Mouse (Mus musculus): ENCODE data around the gene Brca2. TPM values are rescaled to one million over a fixed set of nuclear protein-coding genes. Genes with fewer than 3 reads are reported as not detected.
"Not testable (repeated sequence)": the region's sequence is repeated elsewhere in the genome, so short reads cannot be mapped to it uniquely, and the experiment has no call there.

Gene Brca2
- total and polyA plus RNA-seq, 3 experiments, result 13.8 to 24.0 (median 17.1) TPM

DNA sequence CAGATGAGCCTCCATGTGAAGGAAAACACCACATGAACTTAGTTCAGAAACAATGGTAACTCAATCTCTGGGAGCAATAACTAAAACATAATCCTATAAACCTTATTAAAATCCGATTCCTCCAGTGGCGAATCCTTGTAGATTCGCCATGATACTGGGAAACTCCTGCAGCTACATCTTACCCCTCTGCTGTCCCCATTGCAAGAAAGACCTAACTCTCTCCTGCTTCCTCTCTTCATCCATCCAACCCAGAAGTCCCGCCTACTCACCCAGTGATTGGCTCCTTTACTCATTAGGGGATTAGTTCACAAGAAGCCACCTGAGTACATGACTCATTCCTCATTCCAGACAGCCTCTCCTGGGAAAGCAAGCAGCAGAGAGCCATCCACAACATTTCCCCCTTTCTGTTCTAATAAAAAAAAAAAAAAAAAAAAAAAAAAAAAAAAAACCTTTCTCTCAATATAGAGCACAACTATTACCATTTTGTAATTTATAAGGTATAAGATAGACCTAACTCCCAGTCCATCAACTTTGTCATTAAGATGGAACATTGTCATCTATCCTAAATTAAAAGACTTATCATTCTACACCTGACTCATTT is 30.8 kb upstream of the Brca2 start:
- Histone ChIP-seq H3K4me3 (replicated peaks in 1 of 3; ENCODE audit: low read depth in 2 of 3, low read length in 2 of 3, poor library complexity in 1 of 3) (peak overlapping the region; percentile 46 to 58 (median 56)), H3K9ac (ENCODE audit: insufficient read depth, low read depth) (peak overlapping the region; percentile 66), H3K4me2 (ENCODE audit: insufficient read depth, low read depth, poor library complexity, severe bottlenecking) (peak overlapping the region; percentile 91; the same call in 1 of the 2 replicates)
- peak; percentile 16 for DNase-seq (ENCODE audit: extremely low read depth)
- H3K9me3 ChIP-seq (replicated peaks; ENCODE audit: low read length); H3K36me3 ChIP-seq (replicated peaks in 1 of 2; ENCODE audit: control insufficient read depth in 1 of 2, insufficient read depth in 1 of 2, low read length in 1 of 2); H3K4me1 ChIP-seq (ENCODE audit: control insufficient read depth in 1 of 2, insufficient read depth in 2 of 2); dilution Hi-C loops (cut with MboI; ENCODE audit: extremely low pct_ligation_motif_present, extremely low pct_unique_long_range_greater_than_20kb, low sequenced_read_pairs); in situ Hi-C loops (cut with MboI; ENCODE audit: low pct_ligation_motif_present, low pct_unique_long_range_greater_than_20kb, low sequenced_read_pairs); H3K27ac ChIP-seq (ENCODE audit: insufficient read depth, low read depth); H3K27me3 ChIP-seq (replicated peaks); H3K79me2 ChIP-seq (replicated peaks; ENCODE audit: control insufficient read depth, extremely low read depth, insufficient read depth, poor library complexity, severe bottlenecking): not testable (repeated sequence)
- TF ChIP-seq TBP (conservative IDR thresholded peaks at IDR 0.05; ENCODE audit: low read depth, low read length) (peak; percentile 84), TCF12 (IDR thresholded peaks at IDR 0.05; ENCODE audit: low read depth, low read length) (peak; percentile 52; the same call in 1 of the 2 replicates), IRF4 (IDR thresholded peaks at IDR 0.05; ENCODE audit: low read depth, low read length) (0 out of 2 replicates have a peak, but pooled peaks have one; percentile 15), ELF1 (IDR thresholded peaks at IDR 0.05; ENCODE audit: low read depth, low read length) (0 out of 2 replicates have a peak, but pooled peaks have one; percentile 14), ZNF384 (IDR thresholded peaks at IDR 0.05; ENCODE audit: low read depth, low read length) (peak; percentile 73), KAT2A (IDR thresholded peaks at IDR 0.05; ENCODE audit: insufficient replicate concordance, low read length) (0 out of 2 replicates have a peak, but pooled peaks have one; percentile 13), NELFE (IDR thresholded peaks at IDR 0.05; ENCODE audit: low read depth, low read length) (peak; percentile 50; the same call in 1 of the 2 replicates), POLR2A (IDR thresholded peaks at IDR 0.05; ENCODE audit: low read depth, low read length) (peak; percentile 52; the same call in 1 of the 2 replicates)

DNA sequence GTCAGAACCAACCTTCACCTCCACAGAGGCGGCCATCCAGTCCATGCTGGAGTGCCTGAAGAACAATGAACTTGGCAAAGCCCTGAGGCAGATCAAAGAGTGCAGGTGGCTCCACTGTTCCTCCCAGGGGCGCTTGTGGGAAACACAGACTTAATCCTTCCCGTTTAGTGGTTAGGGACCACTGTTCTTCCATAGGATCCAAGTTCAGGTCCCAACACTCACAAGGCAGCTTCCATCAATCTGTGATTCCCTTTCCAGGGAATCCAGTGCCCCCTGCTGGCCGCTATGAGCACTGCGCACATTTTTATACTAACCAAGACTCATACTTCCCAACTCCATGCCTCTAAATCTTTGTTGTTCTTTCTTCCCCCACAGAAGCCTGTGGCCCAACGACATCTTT is 26.6 kb upstream of the Brca2 start:
- Histone ChIP-seq H3K79me2 (replicated peaks; ENCODE audit: control insufficient read depth, extremely low read depth, insufficient read depth, poor library complexity, severe bottlenecking) (no peaks in the 10 kb centered on the region), H3K4me3 (replicated peaks in 1 of 3; ENCODE audit: low read depth in 2 of 3, low read length in 2 of 3, poor library complexity in 1 of 3) (no peak overlapping the region), H3K4me1 (ENCODE audit: control insufficient read depth in 1 of 2, insufficient read depth in 2 of 2) (peaks cover 0 to 4% of the 10 kb centered on the region in 2 experiments; a peak in 2 of 4 replicates), H3K9ac (ENCODE audit: insufficient read depth, low read depth) (no peak overlapping the region), H3K36me3 (replicated peaks in 1 of 2; ENCODE audit: control insufficient read depth in 1 of 2, insufficient read depth in 1 of 2, low read length in 1 of 2) (no peaks in the 10 kb centered on the region), H3K4me2 (ENCODE audit: insufficient read depth, low read depth, poor library complexity, severe bottlenecking) (no peak overlapping the region), H3K27ac (ENCODE audit: insufficient read depth, low read depth) (no peak overlapping the region), H3K9me3 (replicated peaks; ENCODE audit: low read length) (no peaks in the 10 kb centered on the region), H3K27me3 (replicated peaks) (no peaks in the 10 kb centered on the region)
- TF ChIP-seq MAFK (IDR thresholded peaks at IDR 0.05; ENCODE audit: insufficient replicate concordance, low read length) (no peak), RAD21 (IDR thresholded peaks at IDR 0.05; ENCODE audit: low read depth, low read length) (peak; percentile 79), ZNF384 (IDR thresholded peaks at IDR 0.05; ENCODE audit: low read depth, low read length) (no peak), SMC3 (IDR thresholded peaks at IDR 0.05; ENCODE audit: low read depth, low read length) (peak; percentile 73), CTCF (conservative IDR thresholded peaks at IDR 0.05 in 1 of 2, IDR thresholded peaks at IDR 0.05 in 1 of 2; ENCODE audit: low read depth in 2 of 2, low read length in 2 of 2) (peak; percentile 87 to 88), MYC (IDR thresholded peaks at IDR 0.05; ENCODE audit: low read depth, low read length) (no peak), USF2 (conservative IDR thresholded peaks at IDR 0.05; ENCODE audit: low read depth, low read length) (no peak), MAX (IDR thresholded peaks at IDR 0.05; ENCODE audit: low read length) (no peak)
- in situ Hi-C loops (cut with MboI; ENCODE audit: low pct_ligation_motif_present, low pct_unique_long_range_greater_than_20kb, low sequenced_read_pairs), result loop anchor here (5.0 kb wide), 1 partner anchor 58 kb away; no protein-coding TSS in a partner anchor
- dilution Hi-C loops (cut with MboI; ENCODE audit: extremely low pct_ligation_motif_present, extremely low pct_unique_long_range_greater_than_20kb, low sequenced_read_pairs), result no loop called here
- DNase-seq (ENCODE audit: extremely low read depth), result peak; percentile 52
